Mouse (Mus musculus): ENCODE data around the gene Lrat. TPM values are rescaled to one million over a fixed set of nuclear protein-coding genes. Genes with fewer than 3 reads are reported as not detected.

Lrat gene
- polyA plus RNA-seq (2014; fragmentation: Illumina TruSeq; extraction: RNeasy Lipid Tissue Mini Kit (QIAGEN cat#74804); ENCODE audit: low read depth, low replicate concordance) = 0.31 TPM

DNA sequence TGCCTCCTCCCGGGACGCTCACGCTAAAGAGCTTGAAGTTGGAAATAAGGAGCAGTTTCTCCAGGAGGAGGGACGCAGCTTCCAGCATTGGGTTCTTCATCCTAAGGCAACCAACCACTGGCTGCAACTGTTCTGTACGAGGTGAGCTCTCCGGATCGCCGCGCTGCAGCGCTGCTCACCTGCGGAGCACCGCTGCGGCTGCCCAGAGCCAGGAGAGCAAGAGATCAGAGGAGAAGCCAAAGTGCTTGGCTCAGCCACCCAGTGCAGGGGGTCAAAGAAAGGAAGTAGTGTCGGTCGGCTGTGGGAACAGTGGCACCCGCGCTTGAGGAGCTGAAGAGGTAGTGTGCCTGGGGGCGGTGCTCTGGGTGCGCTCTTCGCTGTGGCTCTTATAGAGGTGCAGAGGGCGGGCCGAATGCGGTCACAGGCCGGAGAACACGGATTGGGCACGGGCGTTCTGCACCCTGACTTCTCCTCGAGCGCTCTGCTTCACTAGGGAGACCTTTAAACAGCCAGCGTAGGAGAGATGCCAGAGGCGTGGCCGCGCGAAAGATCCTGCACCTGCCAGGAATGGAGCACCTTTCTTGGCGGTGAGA lies at the start of gene Lrat:
TSS of gene Lrat (minus strand) at position 361 of the 593 bp plus-strand sequence.

GRCm38 (mm10) chr3:82876372-82876739 lies 27.4 kb downstream of the Lrat start, which contains the start of gene Rbm46:
Gene Rbm46 (minus strand): TSS chr3:82876483.

Other genes starting within 250 kb of the Lrat start
- not detected for gene Rbm46, start 27.5 kb downstream of the Lrat start, polyA plus RNA-seq (2014; fragmentation: Illumina TruSeq; extraction: RNeasy Lipid Tissue Mini Kit (QIAGEN cat#74804); ENCODE audit: low read depth, low replicate concordance)
- gene Fgg, start 103.8 kb upstream of the Lrat start, polyA plus RNA-seq (2014; fragmentation: Illumina TruSeq; extraction: RNeasy Lipid Tissue Mini Kit (QIAGEN cat#74804); ENCODE audit: low read depth, low replicate concordance) = 2.9 TPM
- 1.8 TPM for gene Fga, start 122.1 kb upstream of the Lrat start, polyA plus RNA-seq (2014; fragmentation: Illumina TruSeq; extraction: RNeasy Lipid Tissue Mini Kit (QIAGEN cat#74804); ENCODE audit: low read depth, low replicate concordance)
- gene Fgb, start 145.9 kb upstream of the Lrat start, polyA plus RNA-seq (2014; fragmentation: Illumina TruSeq; extraction: RNeasy Lipid Tissue Mini Kit (QIAGEN cat#74804); ENCODE audit: low read depth, low replicate concordance) = 1.2 TPM
- 32.4 TPM for gene Plrg1, start 151.5 kb upstream of the Lrat start, polyA plus RNA-seq (2014; fragmentation: Illumina TruSeq; extraction: RNeasy Lipid Tissue Mini Kit (QIAGEN cat#74804); ENCODE audit: low read depth, low replicate concordance)
- gene Dchs2, start 224.0 kb upstream of the Lrat start, polyA plus RNA-seq (2014; fragmentation: Illumina TruSeq; extraction: RNeasy Lipid Tissue Mini Kit (QIAGEN cat#74804); ENCODE audit: low read depth, low replicate concordance) = 0.16 TPM

Data from heart, adult 10 weeks (tissue).